Mouse (Mus musculus): ENCODE results near the gene Mosmo. TPM values are rescaled to one million over a fixed set of nuclear protein-coding genes. Genes with fewer than 3 reads are reported as not detected.

Mosmo gene
- polyA plus RNA-seq, 1 experiment from 2014 or later: 7.7 TPM

DNA sequence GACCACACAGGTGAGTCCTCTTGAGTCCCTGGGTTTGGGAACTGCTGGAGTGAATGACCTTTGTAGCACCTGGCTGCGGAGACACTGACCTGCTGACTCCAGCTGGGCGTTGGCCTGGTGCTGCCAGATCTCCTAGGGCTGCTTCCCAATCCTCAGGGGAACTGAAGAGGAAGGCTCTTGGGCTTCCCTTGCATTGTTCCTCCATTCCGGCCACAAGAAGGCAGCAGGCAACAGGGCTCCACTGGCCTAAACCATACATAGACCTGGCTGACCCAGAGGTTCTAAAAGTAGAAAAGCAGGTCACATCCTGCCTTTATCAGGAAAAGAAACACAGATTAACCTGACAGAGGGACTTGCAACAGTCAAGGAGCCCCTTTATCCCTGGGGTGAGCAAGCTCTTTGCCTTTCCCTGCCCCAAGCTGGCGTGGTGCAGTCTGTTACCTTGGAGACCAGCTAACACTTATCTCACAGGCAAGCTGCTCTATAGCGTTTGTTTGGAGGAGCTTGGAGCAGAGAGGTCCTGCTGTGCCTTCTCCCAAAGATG, 62.2 kb downstream of the Mosmo start:
- no peaks in the 10 kb centered on the region for H3K9me3 ChIP-seq (replicated peaks; ENCODE audit: control insufficient read depth, low read length)
- H3K27ac ChIP-seq (ENCODE audit: low read length): no peak overlapping the region
- no peaks in the 10 kb centered on the region for H3K27me3 ChIP-seq (ENCODE audit: control insufficient read depth, insufficient read depth, low read length)
- no peak overlapping the region for H3K4me2 ChIP-seq (ENCODE audit: low read depth, low read length)
- ATAC-seq (ENCODE audit: insufficient read depth, low FRiP score): peak; percentile 67; the same call in 1 of the 2 replicates
- H3K36me3 ChIP-seq (ENCODE audit: control insufficient read depth, insufficient read depth, low read length): no peaks in the 10 kb centered on the region
- no peak overlapping the region for H3K4me3 ChIP-seq (replicated peaks; ENCODE audit: low read length)
- H3K4me1 ChIP-seq (ENCODE audit: control insufficient read depth, insufficient read depth, low read length): 0 out of 2 replicates have a peak, but pooled peaks cover 6% of the 10 kb centered on the region
- 12% methylated on average over 5 of the region's 5 CpGs for WGBS
- no peak overlapping the region for H3K9ac ChIP-seq (ENCODE audit: low read length)

DNA sequence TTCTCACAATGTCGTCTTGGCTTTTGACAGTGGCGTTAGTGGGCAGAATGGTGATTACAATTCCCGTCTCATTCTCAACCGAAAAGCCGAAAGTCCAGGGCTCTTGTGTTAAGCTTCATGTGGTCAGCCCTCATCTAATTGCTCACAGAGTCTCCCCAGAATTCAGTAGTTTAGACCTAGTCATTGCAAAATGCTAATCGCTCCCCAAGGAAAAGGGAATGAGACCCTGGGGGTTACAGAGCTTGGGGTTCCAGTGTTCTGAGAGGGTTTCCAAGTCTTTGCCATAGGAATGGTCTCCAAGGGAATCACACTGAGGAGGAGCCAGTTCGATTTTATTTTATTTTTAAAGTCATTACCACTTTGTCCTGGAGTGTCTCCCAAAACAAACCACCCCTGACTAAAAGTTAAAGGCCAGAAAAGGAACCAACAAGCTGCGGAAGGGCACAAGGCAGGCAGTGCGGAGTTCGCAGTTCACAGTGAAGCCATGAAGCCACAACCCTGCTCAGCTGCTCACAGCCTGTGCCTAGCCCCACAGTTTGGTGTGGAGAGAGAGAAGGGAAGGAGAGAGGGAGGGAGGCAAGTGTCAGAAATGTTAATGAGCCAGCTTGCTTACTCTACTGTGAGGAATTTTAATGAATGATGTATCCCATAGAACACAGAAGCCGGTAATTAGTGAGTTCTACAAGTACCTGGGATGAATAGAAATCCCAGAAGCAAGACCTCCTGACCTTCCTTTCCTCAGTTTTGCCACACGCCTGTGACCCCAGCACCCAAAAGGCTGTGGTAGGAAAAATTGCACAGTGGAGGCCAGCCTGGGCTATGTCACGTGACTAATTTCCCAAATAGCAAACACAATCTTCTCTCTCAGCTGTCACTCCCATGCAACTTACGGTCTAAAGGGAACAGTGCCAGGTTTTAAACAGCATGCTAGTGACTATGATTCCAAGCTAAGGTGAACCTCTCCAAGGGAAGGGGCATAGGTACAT, 66.2 kb downstream of the Mosmo start:
- no peak for ATAC-seq (ENCODE audit: insufficient read depth, low FRiP score)
- H3K4me1 ChIP-seq (ENCODE audit: control insufficient read depth, insufficient read depth, low read length): 0 out of 2 replicates have a peak, but pooled peaks cover 3% of the 10 kb centered on the region
- no peaks in the 10 kb centered on the region for H3K9me3 ChIP-seq (replicated peaks; ENCODE audit: control insufficient read depth, low read length)
- H3K27me3 ChIP-seq (ENCODE audit: control insufficient read depth, insufficient read depth, low read length): no peaks in the 10 kb centered on the region
- 74% methylated on average over 14 of the region's 14 CpGs for WGBS
- H3K9ac ChIP-seq (ENCODE audit: low read length): no peak overlapping the region
- H3K27ac ChIP-seq (ENCODE audit: low read length): no peak overlapping the region
- H3K4me2 ChIP-seq (ENCODE audit: low read depth, low read length): no peak overlapping the region
- no peak overlapping the region for H3K4me3 ChIP-seq (replicated peaks; ENCODE audit: low read length)
- H3K36me3 ChIP-seq (ENCODE audit: control insufficient read depth, insufficient read depth, low read length): no peaks in the 10 kb centered on the region

DNA sequence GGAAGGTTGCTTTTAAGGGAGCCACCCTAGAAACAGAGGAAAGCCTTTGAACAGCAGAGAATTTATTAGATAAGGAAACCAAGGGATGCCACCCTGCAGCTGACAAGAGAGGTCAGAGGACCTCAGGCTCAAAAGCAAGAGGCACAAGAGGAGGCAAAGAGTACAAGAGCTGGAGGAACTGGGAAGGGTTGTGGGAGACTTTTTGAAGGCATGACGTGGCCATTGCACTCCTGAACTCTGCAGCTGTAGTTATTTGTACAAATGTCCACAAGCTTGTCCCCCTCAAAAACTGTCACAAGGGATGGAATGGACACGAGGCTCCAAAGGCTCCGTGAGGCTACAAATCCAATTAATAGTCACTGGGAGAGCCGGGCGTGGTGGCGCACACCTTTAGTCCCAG, 67.2 kb downstream of the Mosmo start:
- 85% methylated on average over 6 of the region's 6 CpGs for WGBS
- no peaks in the 10 kb centered on the region for H3K27me3 ChIP-seq (ENCODE audit: control insufficient read depth, insufficient read depth, low read length)
- no peak overlapping the region for H3K27ac ChIP-seq (ENCODE audit: low read length)
- no peaks in the 10 kb centered on the region for H3K9me3 ChIP-seq (replicated peaks; ENCODE audit: control insufficient read depth, low read length)
- no peak for ATAC-seq (ENCODE audit: insufficient read depth, low FRiP score)
- no peak overlapping the region for H3K9ac ChIP-seq (ENCODE audit: low read length)
- no peaks in the 10 kb centered on the region for H3K4me1 ChIP-seq (ENCODE audit: control insufficient read depth, insufficient read depth, low read length)
- no peak overlapping the region for H3K4me2 ChIP-seq (ENCODE audit: low read depth, low read length)
- no peak overlapping the region for H3K4me3 ChIP-seq (replicated peaks; ENCODE audit: low read length)
- H3K36me3 ChIP-seq (ENCODE audit: control insufficient read depth, insufficient read depth, low read length): no peaks in the 10 kb centered on the region

DNA sequence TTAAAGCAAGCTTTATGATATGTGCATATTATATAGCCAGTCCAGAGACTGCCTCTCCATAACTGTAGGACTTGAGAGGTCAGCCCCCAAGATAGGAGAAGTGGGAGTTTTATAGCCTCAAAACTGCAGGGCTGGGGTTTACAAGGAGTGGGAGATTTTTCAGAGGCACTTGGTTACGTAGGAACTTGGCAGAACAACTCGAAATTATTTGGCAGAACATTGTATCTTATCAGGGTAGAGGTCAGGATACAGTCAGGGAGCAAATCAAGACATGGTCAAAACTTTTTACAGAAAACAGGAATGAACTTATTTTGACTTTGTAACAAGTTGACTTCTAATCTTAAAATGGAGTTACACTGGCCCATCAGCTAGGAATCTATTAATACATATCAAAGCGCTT, 68.6 kb downstream of the Mosmo start:
- no peaks in the 10 kb centered on the region for H3K27me3 ChIP-seq (ENCODE audit: control insufficient read depth, insufficient read depth, low read length)
- ATAC-seq (ENCODE audit: insufficient read depth, low FRiP score): no peak
- 44% methylated on average over 3 of the region's 3 CpGs for WGBS
- no peak overlapping the region for H3K27ac ChIP-seq (ENCODE audit: low read length)
- no peak overlapping the region for H3K4me2 ChIP-seq (ENCODE audit: low read depth, low read length)
- no peaks in the 10 kb centered on the region for H3K4me1 ChIP-seq (ENCODE audit: control insufficient read depth, insufficient read depth, low read length)
- no peaks in the 10 kb centered on the region for H3K9me3 ChIP-seq (replicated peaks; ENCODE audit: control insufficient read depth, low read length)
- no peak overlapping the region for H3K4me3 ChIP-seq (replicated peaks; ENCODE audit: low read length)
- H3K9ac ChIP-seq (ENCODE audit: low read length): no peak overlapping the region
- H3K36me3 ChIP-seq (ENCODE audit: control insufficient read depth, insufficient read depth, low read length): no peaks in the 10 kb centered on the region

DNA sequence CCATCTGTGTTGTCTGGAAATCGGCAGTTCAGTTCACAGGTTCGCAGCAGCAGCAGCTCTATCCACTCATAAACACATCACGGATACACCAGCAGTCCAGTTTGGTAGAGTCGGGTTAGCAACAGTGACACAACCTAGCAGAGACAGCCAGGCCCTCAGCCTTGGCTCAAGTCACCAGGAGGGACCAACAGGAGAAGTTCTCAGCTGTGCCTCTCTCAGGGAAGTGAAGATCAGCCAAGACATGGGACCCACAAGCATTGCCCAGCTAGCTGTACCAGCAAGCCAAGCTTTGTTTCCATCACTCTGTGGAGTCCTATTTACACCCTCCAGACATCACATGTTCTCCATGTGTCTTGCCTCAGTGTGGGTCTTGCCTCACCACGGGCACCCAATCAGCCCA, 69.4 kb downstream of the Mosmo start:
- Histone ChIP-seq H3K36me3 (ENCODE audit: control insufficient read depth, insufficient read depth, low read length) (no peaks in the 10 kb centered on the region), H3K4me2 (ENCODE audit: low read depth, low read length) (no peak overlapping the region), H3K9ac (ENCODE audit: low read length) (no peak overlapping the region), H3K4me3 (replicated peaks; ENCODE audit: low read length) (no peak overlapping the region), H3K27me3 (ENCODE audit: control insufficient read depth, insufficient read depth, low read length) (no peaks in the 10 kb centered on the region), H3K27ac (ENCODE audit: low read length) (no peak overlapping the region), H3K9me3 (replicated peaks; ENCODE audit: control insufficient read depth, low read length) (no peaks in the 10 kb centered on the region), H3K4me1 (ENCODE audit: control insufficient read depth, insufficient read depth, low read length) (no peaks in the 10 kb centered on the region)
- no peak for ATAC-seq (ENCODE audit: insufficient read depth, low FRiP score)
- WGBS: 90% methylated on average over 5 of the region's 5 CpGs

- no peaks in the 10 kb centered on the region for H3K4me1 ChIP-seq (ENCODE audit: control insufficient read depth, insufficient read depth, low read length)
- H3K27ac ChIP-seq (ENCODE audit: low read length): no peak overlapping the region
- no peaks in the 10 kb centered on the region for H3K36me3 ChIP-seq (ENCODE audit: control insufficient read depth, insufficient read depth, low read length)
- no peak for ATAC-seq (ENCODE audit: insufficient read depth, low FRiP score)
- H3K9me3 ChIP-seq (replicated peaks; ENCODE audit: control insufficient read depth, low read length): no peaks in the 10 kb centered on the region
- H3K4me2 ChIP-seq (ENCODE audit: low read depth, low read length): no peak overlapping the region
- H3K27me3 ChIP-seq (ENCODE audit: control insufficient read depth, insufficient read depth, low read length): no peaks in the 10 kb centered on the region
- H3K4me3 ChIP-seq (replicated peaks; ENCODE audit: low read length): no peak overlapping the region
- no peak overlapping the region for H3K9ac ChIP-seq (ENCODE audit: low read length)
These were observed 71.1 kb downstream of the Mosmo start for GRCm38 (mm10) chr7:120748478-120748877.

- Histone ChIP-seq H3K9me3 (replicated peaks; ENCODE audit: control insufficient read depth, low read length) (no peaks in the 10 kb centered on the region), H3K4me2 (ENCODE audit: low read depth, low read length) (no peak overlapping the region), H3K36me3 (ENCODE audit: control insufficient read depth, insufficient read depth, low read length) (no peaks in the 10 kb centered on the region), H3K4me3 (replicated peaks; ENCODE audit: low read length) (no peak overlapping the region), H3K4me1 (ENCODE audit: control insufficient read depth, insufficient read depth, low read length) (no peaks in the 10 kb centered on the region), H3K27ac (ENCODE audit: low read length) (no peak overlapping the region), H3K9ac (ENCODE audit: low read length) (no peak overlapping the region), H3K27me3 (ENCODE audit: control insufficient read depth, insufficient read depth, low read length) (no peaks in the 10 kb centered on the region)
- ATAC-seq (ENCODE audit: insufficient read depth, low FRiP score): no peak
These were observed 73.9 kb downstream of the Mosmo start for GRCm38 (mm10) chr7:120751330-120751729.

- 85% methylated on average over 7 of the region's 7 CpGs for WGBS
- no peak overlapping the region for H3K4me2 ChIP-seq (ENCODE audit: low read depth, low read length)
- H3K27ac ChIP-seq (ENCODE audit: low read length): no peak overlapping the region
- H3K4me3 ChIP-seq (replicated peaks; ENCODE audit: low read length): no peak overlapping the region
- H3K36me3 ChIP-seq (ENCODE audit: control insufficient read depth, insufficient read depth, low read length): no peaks in the 10 kb centered on the region
- H3K27me3 ChIP-seq (ENCODE audit: control insufficient read depth, insufficient read depth, low read length): no peaks in the 10 kb centered on the region
- no peaks in the 10 kb centered on the region for H3K4me1 ChIP-seq (ENCODE audit: control insufficient read depth, insufficient read depth, low read length)
- no peaks in the 10 kb centered on the region for H3K9me3 ChIP-seq (replicated peaks; ENCODE audit: control insufficient read depth, low read length)
- no peak for ATAC-seq (ENCODE audit: insufficient read depth, low FRiP score)
- H3K9ac ChIP-seq (ENCODE audit: low read length): no peak overlapping the region
These were observed 74.5 kb downstream of the Mosmo start for GRCm38 (mm10) chr7:120751906-120752305.

GRCm38 (mm10) chr7:120754671-120755070, 77.3 kb downstream of the Mosmo start:
- WGBS: 9% methylated on average over 5 of the region's 5 CpGs
- H3K9ac ChIP-seq (ENCODE audit: low read length): no peak overlapping the region
- H3K4me3 ChIP-seq (replicated peaks; ENCODE audit: low read length): no peak overlapping the region
- no peaks in the 10 kb centered on the region for H3K36me3 ChIP-seq (ENCODE audit: control insufficient read depth, insufficient read depth, low read length)
- H3K9me3 ChIP-seq (replicated peaks; ENCODE audit: control insufficient read depth, low read length): no peaks in the 10 kb centered on the region
- H3K27me3 ChIP-seq (ENCODE audit: control insufficient read depth, insufficient read depth, low read length): no peaks in the 10 kb centered on the region
- H3K4me2 ChIP-seq (ENCODE audit: low read depth, low read length): no peak overlapping the region
- H3K27ac ChIP-seq (ENCODE audit: low read length): no peak overlapping the region
- peak; percentile 82; the same call in 1 of the 2 replicates for ATAC-seq (ENCODE audit: insufficient read depth, low FRiP score)
- no peaks in the 10 kb centered on the region for H3K4me1 ChIP-seq (ENCODE audit: control insufficient read depth, insufficient read depth, low read length)
